9 mouse cellular contexts compared by ENCODE assay signal in genomic region chr2:48441296-48441990, GRCm38 (mm10).
DNase-seq lines count a peak whose midpoint lies in the region; ATAC-seq lines count a peak whose summit lies in the region.
"Had no signal": no experiment of that assay in that cellular context is flagged by ENCODE, and none has a peak within 500 bp of the region (broad histone marks: within the 10 kb centered on the region; RNA-seq: fewer than 3 reads in every experiment).

No protein-coding gene starts in this region.

- DNase-seq in ovary, adult 18-20 months (ENCODE audit: low spot score) = peak; percentile 43
- DNase-seq in ovary, postnatal 10 days (ENCODE audit: low spot score) = no peak
- DNase-seq in ovary, postnatal 36 days (ENCODE audit: low spot score) = peak; percentile 31
- DNase-seq in spleen, postnatal 10 days (ENCODE audit: low spot score in 2 of 2) = no peak
- no peak for DNase-seq in cerebellum, postnatal 25 days

- no peaks in the 10 kb centered on the region for H3K27me3 ChIP-seq in hindbrain, embryonic 16.5 days (replicated peaks; ENCODE audit: control insufficient read depth, insufficient read depth, low read length)
- no peaks in the 10 kb centered on the region for H3K27me3 ChIP-seq in liver, embryonic 12.5 days (replicated peaks)

- no peak overlapping the region for H3K27ac ChIP-seq in hindbrain, embryonic 16.5 days (ENCODE audit: low read depth, low read length)
- no peak overlapping the region for H3K27ac ChIP-seq in liver, embryonic 12.5 days
- H3K27ac ChIP-seq: macrophage had no signal

- no peak overlapping the region for H3K4me3 ChIP-seq in hindbrain, embryonic 16.5 days (ENCODE audit: low read length)
- no peak overlapping the region for H3K4me3 ChIP-seq in liver, embryonic 12.5 days

- H3K36me3 ChIP-seq in hindbrain, embryonic 16.5 days (ENCODE audit: control insufficient read depth, insufficient read depth, low read length) = no peaks in the 10 kb centered on the region
- no peaks in the 10 kb centered on the region for H3K36me3 ChIP-seq in liver, embryonic 12.5 days

- H3K4me2 ChIP-seq in hindbrain, embryonic 16.5 days (ENCODE audit: low read length) = no peak overlapping the region
- no peak overlapping the region for H3K4me2 ChIP-seq in liver, embryonic 12.5 days

- no peaks in the 10 kb centered on the region; the same call in 1 of the 2 replicates for H3K4me1 ChIP-seq in hindbrain, embryonic 16.5 days (ENCODE audit: control insufficient read depth, insufficient read depth, low read depth, low read length)
- 0 out of 2 replicates have a peak, but pooled peaks cover 2% of the 10 kb centered on the region for H3K4me1 ChIP-seq in liver, embryonic 12.5 days

- WGBS in hindbrain, embryonic 16.5 days = 29% methylated on average over 11 of the region's 11 CpGs
- WGBS in liver, embryonic 12.5 days (ENCODE audit: insufficient replicate concordance) = 60% methylated on average over 11 of the region's 11 CpGs

- ATAC-seq in hindbrain, embryonic 16.5 days = 0 out of 2 replicates have a peak, but pooled peaks have one; percentile 30
- ATAC-seq in liver, embryonic 12.5 days = peak; percentile 42; the same call in 1 of the 2 replicates
- ATAC-seq in megakaryocyte progenitor cell, adult 5-6 weeks (replicated peaks; ENCODE audit: poor library complexity) = no peak

- H3K9ac ChIP-seq in hindbrain, embryonic 16.5 days (ENCODE audit: low read depth, low read length) = no peak overlapping the region
- no peak overlapping the region for H3K9ac ChIP-seq in liver, embryonic 12.5 days

- H3K9me3 ChIP-seq in hindbrain, embryonic 16.5 days (ENCODE audit: control insufficient read depth, low read length) = no peaks in the 10 kb centered on the region
- H3K9me3 ChIP-seq in liver, embryonic 12.5 days (replicated peaks) = no peaks in the 10 kb centered on the region

Comparison
In these comparisons a context has a peak if more than half of its experiments do, and no peak if none do; other contexts are left out.
1. DNase-seq: peak in ovary, adult 18-20 months (single experiment) and ovary, postnatal 36 days (single experiment); none in ovary, postnatal 10 days (single experiment), spleen, postnatal 10 days (0 of 2) and cerebellum, postnatal 25 days (0 of 2).